Mouse (Mus musculus): Measurements from ENCODE around the gene Mcm3ap.

- TF ChIP-seq CTCF (IDR thresholded peaks at IDR 0.05; ENCODE audit: low read depth, low read length) = no peak
- TF ChIP-seq EP300 (IDR thresholded peaks at IDR 0.05; ENCODE audit: insufficient read depth, low read depth, low read length) = no peak
Observed at GRCm38 (mm10) chr10:76504271-76504943, 35.7 kb downstream of the Mcm3ap start.

Measured in ES-Bruce4 (cell line).